Mouse (Mus musculus): ENCODE results near the gene Lmx1b. TPM values are rescaled to one million over a fixed set of nuclear protein-coding genes. Genes with fewer than 3 reads are reported as not detected.
A peak's percentile ranks its signal among the peaks of the same experiment; 100 is the strongest.

Lmx1b gene
- polyA plus RNA-seq, 1 experiment from 2014 or later, result not detected

- no peak for TF ChIP-seq CTCF (IDR thresholded peaks at IDR 0.05; ENCODE audit: low read depth)
- Histone ChIP-seq H3K9me3 (ENCODE audit: control insufficient read depth) (no peaks in the 10 kb centered on the region), H3K4me2 (replicated peaks; ENCODE audit: low read depth) (peak overlapping the region; percentile 46), H3K27me3 (replicated peaks; ENCODE audit: control insufficient read depth, insufficient read depth, low read length) (no peaks in the 10 kb centered on the region), H3K4me3 (ENCODE audit: low read depth, low read length) (no peak overlapping the region), H3K4me1 (replicated peaks; ENCODE audit: control insufficient read depth, insufficient read depth, low read length) (no peaks in the 10 kb centered on the region), H3K36me3 (ENCODE audit: control insufficient read depth, insufficient read depth) (no peaks in the 10 kb centered on the region), H3K9ac (ENCODE audit: low read depth, low read length) (no peak overlapping the region), H3K27ac (ENCODE audit: low read depth, low read length) (no peak overlapping the region)
- ATAC-seq, result no peak
- WGBS, result 6% methylated on average over 7 of the region's 7 CpGs
Observed at GRCm38 (mm10) chr2:33659288-33659629, 18.9 kb upstream of the Lmx1b start.

- H3K4me3 ChIP-seq (ENCODE audit: low read depth, low read length), result no peak overlapping the region
- WGBS, result 39% methylated on average over 12 of the region's 12 CpGs
- no peak overlapping the region for H3K27ac ChIP-seq (ENCODE audit: low read depth, low read length)
- TF ChIP-seq CTCF (IDR thresholded peaks at IDR 0.05; ENCODE audit: low read depth), result no peak
- no peaks in the 10 kb centered on the region for H3K36me3 ChIP-seq (ENCODE audit: control insufficient read depth, insufficient read depth)
- H3K4me2 ChIP-seq (replicated peaks; ENCODE audit: low read depth), result peak overlapping the region; percentile 46
- ATAC-seq, result no peak
- no peaks in the 10 kb centered on the region for H3K27me3 ChIP-seq (replicated peaks; ENCODE audit: control insufficient read depth, insufficient read depth, low read length)
- no peak overlapping the region for H3K9ac ChIP-seq (ENCODE audit: low read depth, low read length)
- H3K9me3 ChIP-seq (ENCODE audit: control insufficient read depth), result no peaks in the 10 kb centered on the region
- H3K4me1 ChIP-seq (replicated peaks; ENCODE audit: control insufficient read depth, insufficient read depth, low read length), result no peaks in the 10 kb centered on the region
Observed at GRCm38 (mm10) chr2:33658602-33659287, 18.4 kb upstream of the Lmx1b start.

DNA sequence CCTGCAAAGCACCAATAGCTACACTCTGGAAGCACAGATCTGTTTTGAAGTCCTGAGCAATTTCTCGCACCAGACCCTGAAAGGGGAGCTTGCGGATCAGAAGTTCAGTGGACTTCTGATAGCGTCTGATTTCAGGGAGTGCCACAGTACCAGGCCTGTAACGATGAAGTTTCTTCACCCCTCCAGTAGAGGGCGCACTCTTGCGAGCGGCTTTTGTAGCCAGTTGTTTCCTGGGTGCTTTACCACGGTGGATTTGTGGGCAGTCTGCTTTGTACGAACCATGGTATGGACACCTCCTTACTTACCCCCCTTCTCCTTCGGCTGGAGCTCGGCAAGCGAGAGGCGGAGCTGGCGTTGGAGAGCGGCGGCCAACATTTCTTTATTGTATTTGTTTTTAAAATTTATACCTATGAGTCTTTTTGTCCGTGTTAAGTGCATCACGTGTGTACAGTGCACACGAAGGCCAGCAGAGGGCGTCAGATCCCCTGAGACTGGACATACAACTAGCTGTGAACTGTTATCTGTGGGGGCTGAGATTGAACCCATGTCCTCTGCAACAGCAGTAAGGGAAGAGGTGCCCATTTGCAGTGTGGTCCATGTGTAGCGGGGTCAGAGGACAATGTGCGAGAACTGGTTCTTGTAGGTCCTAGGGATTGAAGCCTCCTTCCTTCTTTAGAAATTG, 12.3 kb upstream of the Lmx1b start:
- Histone ChIP-seq H3K36me3 (ENCODE audit: control insufficient read depth, insufficient read depth) (no peaks in the 10 kb centered on the region), H3K9ac (ENCODE audit: low read depth, low read length) (no peak overlapping the region), H3K4me3 (ENCODE audit: low read depth, low read length) (no peak overlapping the region), H3K27me3 (replicated peaks; ENCODE audit: control insufficient read depth, insufficient read depth, low read length) (peaks cover 19% of the 10 kb centered on the region), H3K4me1 (replicated peaks; ENCODE audit: control insufficient read depth, insufficient read depth, low read length) (no peaks in the 10 kb centered on the region), H3K4me2 (replicated peaks; ENCODE audit: low read depth) (no peak overlapping the region), H3K27ac (ENCODE audit: low read depth, low read length) (no peak overlapping the region), H3K9me3 (ENCODE audit: control insufficient read depth) (no peaks in the 10 kb centered on the region)
- no peak for ATAC-seq
- TF ChIP-seq CTCF (IDR thresholded peaks at IDR 0.05; ENCODE audit: low read depth), result no peak
- WGBS, result 80% methylated on average over 22 of the region's 22 CpGs

- Histone ChIP-seq H3K9ac (ENCODE audit: low read depth, low read length) (no peak overlapping the region), H3K27ac (ENCODE audit: low read depth, low read length) (no peak overlapping the region), H3K4me1 (replicated peaks; ENCODE audit: control insufficient read depth, insufficient read depth, low read length) (no peaks in the 10 kb centered on the region), H3K4me3 (ENCODE audit: low read depth, low read length) (no peak overlapping the region), H3K27me3 (replicated peaks; ENCODE audit: control insufficient read depth, insufficient read depth, low read length) (peaks cover 52% of the 10 kb centered on the region), H3K4me2 (replicated peaks; ENCODE audit: low read depth) (no peak overlapping the region), H3K36me3 (ENCODE audit: control insufficient read depth, insufficient read depth) (no peaks in the 10 kb centered on the region), H3K9me3 (ENCODE audit: control insufficient read depth) (no peaks in the 10 kb centered on the region)
- 49% methylated on average over 3 of the region's 3 CpGs for WGBS
- no peak for ATAC-seq
- no peak for TF ChIP-seq CTCF (IDR thresholded peaks at IDR 0.05; ENCODE audit: low read depth)
Observed at GRCm38 (mm10) chr2:33649371-33649770, 9.1 kb upstream of the Lmx1b start.

DNA sequence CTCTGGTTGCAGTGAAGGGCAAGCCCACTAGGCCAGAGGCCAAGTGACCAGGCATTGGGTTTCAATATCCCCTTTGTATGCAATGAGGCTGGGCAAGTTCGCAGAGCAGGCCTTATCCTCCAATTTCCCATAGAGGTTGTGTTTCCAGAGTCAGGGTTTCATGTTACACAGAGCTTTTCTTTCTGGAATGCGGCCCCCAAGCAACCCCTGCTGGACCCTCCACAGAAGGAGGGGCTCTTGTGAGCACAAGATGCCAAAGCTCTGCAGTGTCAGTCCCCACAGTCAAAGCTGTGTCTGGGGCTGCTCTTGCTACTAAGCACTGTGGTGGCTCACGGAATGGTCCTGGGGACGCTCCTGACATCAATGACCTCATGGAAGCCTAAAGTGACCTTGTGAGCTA, 8.6 kb upstream of the Lmx1b start:
- Histone ChIP-seq H3K9me3 (ENCODE audit: control insufficient read depth) (no peaks in the 10 kb centered on the region), H3K27ac (ENCODE audit: low read depth, low read length) (no peak overlapping the region), H3K27me3 (replicated peaks; ENCODE audit: control insufficient read depth, insufficient read depth, low read length) (peaks cover 57% of the 10 kb centered on the region), H3K4me1 (replicated peaks; ENCODE audit: control insufficient read depth, insufficient read depth, low read length) (no peaks in the 10 kb centered on the region), H3K4me3 (ENCODE audit: low read depth, low read length) (no peak overlapping the region), H3K4me2 (replicated peaks; ENCODE audit: low read depth) (no peak overlapping the region), H3K9ac (ENCODE audit: low read depth, low read length) (no peak overlapping the region), H3K36me3 (ENCODE audit: control insufficient read depth, insufficient read depth) (no peaks in the 10 kb centered on the region)
- no peak for ATAC-seq
- no peak for TF ChIP-seq CTCF (IDR thresholded peaks at IDR 0.05; ENCODE audit: low read depth)
- 35% methylated on average over 4 of the region's 4 CpGs for WGBS

- H3K9me3 ChIP-seq (ENCODE audit: control insufficient read depth), result no peaks in the 10 kb centered on the region
- no peaks in the 10 kb centered on the region for H3K4me1 ChIP-seq (replicated peaks; ENCODE audit: control insufficient read depth, insufficient read depth, low read length)
- no peaks in the 10 kb centered on the region for H3K36me3 ChIP-seq (ENCODE audit: control insufficient read depth, insufficient read depth)
- WGBS, result 4% methylated on average over 3 of the region's 3 CpGs
- no peak for ATAC-seq
- H3K27ac ChIP-seq (ENCODE audit: low read depth, low read length), result no peak overlapping the region
- H3K4me3 ChIP-seq (ENCODE audit: low read depth, low read length), result no peak overlapping the region
- no peak overlapping the region for H3K9ac ChIP-seq (ENCODE audit: low read depth, low read length)
- no peak overlapping the region for H3K4me2 ChIP-seq (replicated peaks; ENCODE audit: low read depth)
- peaks cover 83% of the 10 kb centered on the region for H3K27me3 ChIP-seq (replicated peaks; ENCODE audit: control insufficient read depth, insufficient read depth, low read length)
- TF ChIP-seq CTCF (IDR thresholded peaks at IDR 0.05; ENCODE audit: low read depth), result no peak
Observed at GRCm38 (mm10) chr2:33646283-33646550, 5.9 kb upstream of the Lmx1b start.
